Mouse (Mus musculus) c-Kit-positive CD71-positive TER-119-negative erythroid progenitor cells, embryonic 14.5 days (primary cell): ENCODE measurements around the gene Rexo4.
A peak's percentile ranks its signal among the peaks of the same experiment; 100 is the strongest.

Experiments
- DNase-seq: peaks from one replicate; pipeline ENCODE4 v3.0.0-alpha.2; 2013; ENCODE audit warnings: low read depth

The Rexo4 gene

DNA sequence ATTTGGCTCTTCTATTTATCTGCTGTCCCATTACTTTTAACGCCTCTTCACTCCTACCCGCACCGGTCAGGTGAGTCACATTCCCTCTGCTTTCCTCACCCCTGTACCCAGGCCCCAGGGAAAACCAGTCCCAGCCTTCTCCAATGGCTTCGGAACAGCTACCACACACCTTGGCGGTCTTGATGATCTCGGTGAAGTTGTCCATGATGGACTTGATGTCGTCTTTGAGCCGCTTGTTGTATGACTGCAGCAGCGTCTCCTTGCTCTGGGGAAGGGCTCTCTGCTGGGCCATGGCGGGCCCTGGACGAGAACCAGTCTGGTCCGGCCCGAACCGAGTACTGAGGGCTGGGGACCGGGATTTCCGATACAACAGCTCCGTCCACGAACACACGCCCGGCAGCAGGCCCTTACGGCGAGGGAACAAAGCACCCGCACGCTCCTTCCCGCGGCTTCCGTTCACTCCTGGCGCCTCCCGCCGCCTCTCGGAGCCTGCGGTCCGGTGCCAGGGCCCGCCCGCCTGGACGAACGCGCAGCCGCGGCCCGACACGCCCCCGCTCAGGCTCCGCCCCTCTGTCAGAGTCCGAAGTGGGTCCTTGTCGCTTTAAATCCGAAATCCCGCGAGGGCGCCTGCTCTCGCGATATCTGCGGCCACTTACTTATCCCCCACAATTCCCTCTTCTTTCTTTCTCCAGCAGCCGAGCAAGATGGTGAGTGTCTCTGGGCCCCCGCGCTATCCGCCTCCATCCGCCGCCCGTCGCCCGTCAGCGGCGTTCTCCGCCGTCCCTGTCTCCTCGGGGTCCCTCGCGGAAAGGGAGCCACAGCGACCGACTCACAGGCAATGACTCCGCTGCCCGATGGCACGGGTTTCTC lies 53.8 kb downstream of the Rexo4 start, which contains the start of the genes Med22 and Rpl7a:
TSS of gene Med22 (minus strand) at position 554 of the 870 bp plus-strand sequence.
TSS of gene Rpl7a (plus strand) at position 641 of the 870 bp plus-strand sequence.
- DNase-seq: peak; percentile 97

DNA sequence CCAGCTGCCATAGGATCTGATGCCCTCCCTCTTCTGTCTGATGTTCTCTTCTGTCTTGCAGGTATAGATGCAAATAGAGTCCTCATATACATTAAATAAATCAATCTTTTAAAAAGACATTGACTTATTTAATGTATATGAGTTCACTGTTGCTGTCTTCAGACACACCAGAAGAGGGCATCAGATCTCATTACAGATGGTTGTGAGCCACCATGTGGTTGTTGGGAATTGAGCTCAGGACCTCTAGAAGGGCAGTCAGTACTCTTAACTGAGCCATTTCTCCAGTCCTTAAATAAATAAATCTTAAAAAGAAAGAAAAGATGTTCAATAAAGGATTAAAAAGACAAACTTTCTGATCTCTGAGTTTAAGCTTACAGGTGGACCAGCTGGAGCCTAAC lies 54.8 kb downstream of the Rexo4 start:
- no peak for DNase-seq

DNA sequence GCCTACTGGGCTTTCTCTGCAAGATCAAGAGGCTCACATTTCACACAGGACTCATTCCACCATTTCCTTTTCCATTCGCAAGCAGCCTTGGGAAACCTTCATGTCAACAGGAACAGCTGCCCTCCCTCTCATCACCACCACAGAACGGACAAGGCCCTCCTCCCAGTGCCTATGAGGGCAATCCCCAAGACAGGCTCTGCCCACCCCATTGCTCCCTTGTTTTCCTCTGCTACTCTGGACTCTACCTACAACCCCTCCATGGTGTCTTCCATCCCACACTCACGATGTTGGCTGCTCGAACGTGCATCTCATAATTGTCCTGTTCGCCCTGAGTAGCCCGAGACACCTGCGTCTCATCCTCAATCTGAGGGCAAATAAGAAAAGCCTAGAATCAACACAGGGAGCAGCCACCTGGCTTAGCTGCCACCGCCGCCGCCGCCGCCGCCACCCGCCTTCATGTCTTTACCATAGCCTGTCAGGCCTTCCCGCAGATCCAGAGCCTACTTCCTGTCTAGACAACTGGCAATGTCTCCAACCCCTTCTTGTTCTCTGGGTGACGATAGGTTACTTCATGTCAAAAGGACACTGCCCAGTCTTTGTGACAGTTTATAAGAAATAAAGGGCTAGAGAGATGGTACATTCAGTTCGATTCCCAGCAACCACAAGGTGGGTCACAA lies 55.3 kb downstream of the Rexo4 start:
- DNase-seq: no peak

DNA sequence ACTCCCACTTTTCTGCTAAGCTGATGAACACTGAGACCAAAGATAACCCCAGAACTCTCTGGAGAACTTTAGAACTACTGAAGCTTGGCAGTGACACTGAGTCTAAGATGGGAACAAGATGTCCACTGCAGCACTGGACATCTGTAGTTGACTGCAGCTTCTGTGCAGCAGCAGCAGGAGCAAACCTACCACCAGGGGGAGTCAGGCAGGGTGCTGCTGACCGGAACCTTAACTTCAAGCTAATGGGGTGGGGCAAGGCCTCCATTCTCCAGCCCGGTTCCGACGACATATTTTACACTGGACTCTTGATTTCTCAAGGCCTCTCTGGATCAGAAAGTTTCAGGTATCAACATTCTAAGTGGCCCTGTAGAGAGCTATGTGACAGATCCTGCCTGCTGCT lies 57.1 kb downstream of the Rexo4 start:
- DNase-seq: no peak

DNA sequence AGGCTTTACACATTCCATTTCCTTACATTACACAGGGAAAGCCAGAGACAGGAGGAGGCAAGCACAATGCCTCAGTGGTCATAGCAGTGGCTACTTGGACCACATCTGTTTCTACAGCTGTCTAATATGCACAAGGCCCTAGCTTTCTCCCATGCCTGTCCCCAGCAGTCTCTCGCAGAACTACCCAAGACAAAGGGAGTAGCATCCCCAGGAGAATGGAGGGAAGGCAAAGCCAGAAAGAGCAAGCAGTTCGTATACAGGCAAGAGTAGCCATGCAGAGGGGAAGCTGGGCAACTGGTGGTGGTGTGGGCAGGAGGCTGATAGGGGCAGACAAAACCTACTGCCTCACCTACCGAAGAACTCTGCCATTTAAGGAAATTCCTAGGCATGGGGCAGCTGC lies 57.8 kb downstream of the Rexo4 start:
- DNase-seq: no peak

DNA sequence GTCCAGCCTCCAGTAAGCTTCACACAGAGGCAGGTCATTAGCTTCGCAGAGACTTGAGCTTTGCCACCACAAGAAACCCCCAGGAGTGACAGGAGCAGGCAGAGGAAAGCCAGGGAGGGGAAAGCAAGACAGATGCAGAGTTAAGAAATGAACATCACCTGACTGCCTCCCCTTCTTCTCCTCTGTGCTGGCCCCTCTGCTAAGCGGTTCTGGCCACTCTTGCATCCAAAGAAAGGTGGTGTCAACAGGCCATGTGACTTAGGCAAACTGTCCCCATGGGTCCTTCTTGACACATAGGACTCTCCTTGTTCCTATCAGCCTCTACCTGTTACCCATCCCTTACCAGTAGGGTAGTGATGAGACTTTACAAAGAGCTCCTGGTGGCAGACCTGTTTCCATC lies 58.2 kb downstream of the Rexo4 start:
- no peak for DNase-seq
